Mouse (Mus musculus): Measurements from ENCODE around the gene Grasp. TPM values are rescaled to one million over a fixed set of nuclear protein-coding genes. Genes with fewer than 3 reads are reported as not detected.

The Grasp gene
- polyA plus RNA-seq, 1 experiment from 2014 or later, result 6.0 TPM

DNA sequence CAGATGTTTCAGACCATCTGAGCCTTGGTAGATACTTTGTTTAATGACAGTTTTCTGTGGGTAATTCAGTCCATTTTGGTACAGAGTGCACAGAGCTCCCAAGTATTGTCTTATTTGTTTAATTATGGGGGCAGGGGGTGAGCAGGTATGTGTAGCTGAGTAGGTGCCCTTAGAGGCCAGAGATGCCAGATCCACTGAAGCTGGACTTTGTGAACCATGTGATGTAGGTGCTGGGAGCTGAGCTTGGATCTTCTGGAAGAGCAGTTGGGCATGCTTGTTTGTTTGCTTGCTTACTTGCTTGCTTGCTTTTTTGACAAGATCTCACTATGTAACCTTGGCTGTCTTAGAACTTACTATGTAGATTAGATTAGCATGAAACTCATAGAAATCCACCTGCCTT lies 27.0 kb upstream of the Grasp start:
- Histone ChIP-seq H3K9me3 (no peaks in the 10 kb centered on the region), H3K36me3 (peaks cover 39% of the 10 kb centered on the region), H3K4me2 (no peak overlapping the region), H3K4me1 (peaks cover 16% of the 10 kb centered on the region; the same call in 1 of the 2 replicates), H3K27me3 (replicated peaks) (no peaks in the 10 kb centered on the region), H3K9ac (no peak overlapping the region), H3K4me3 (replicated peaks) (no peak overlapping the region), H3K27ac (no peak overlapping the region)
- no peak for ATAC-seq (ENCODE audit: insufficient read depth, low FRiP score, low read depth)

DNA sequence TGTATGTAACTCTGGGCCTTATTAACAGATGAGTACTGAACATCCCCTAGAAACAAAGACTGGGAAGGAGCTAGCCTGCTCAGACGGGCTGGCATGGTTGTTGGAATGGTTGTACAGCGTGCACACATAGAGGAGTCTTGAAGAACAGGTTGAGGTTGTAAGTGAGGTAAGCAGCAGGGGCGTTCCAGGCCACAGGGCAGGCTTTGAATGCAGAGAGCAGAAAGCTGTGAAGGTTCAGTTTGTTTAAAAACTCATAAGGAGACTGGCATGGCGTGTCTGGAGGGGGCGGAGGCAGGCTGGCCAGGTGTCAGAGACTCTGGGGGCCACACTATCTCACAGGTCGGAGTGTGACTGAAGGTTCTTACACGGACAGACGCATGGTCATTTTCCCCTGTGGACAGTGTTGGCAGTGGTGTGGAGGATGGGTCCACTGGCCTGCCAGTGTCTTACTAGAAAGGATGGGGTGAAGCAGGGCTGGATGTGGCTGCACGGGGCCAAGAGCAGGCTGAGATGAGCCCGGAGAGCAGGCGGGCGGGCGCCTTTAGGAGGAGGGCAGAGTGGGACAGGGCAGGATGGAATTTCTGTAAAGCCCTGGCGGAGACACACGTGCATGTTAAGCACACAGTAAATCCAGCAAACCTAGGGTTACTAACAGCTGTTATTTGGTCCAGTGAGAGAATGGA lies 26.4 kb upstream of the Grasp start:
- 79% methylated on average over 15 of the region's 15 CpGs for WGBS
- Histone ChIP-seq H3K27me3 (replicated peaks) (no peaks in the 10 kb centered on the region), H3K9me3 (no peaks in the 10 kb centered on the region), H3K4me1 (peaks cover 16% of the 10 kb centered on the region; the same call in 1 of the 2 replicates), H3K36me3 (peaks cover 45% of the 10 kb centered on the region), H3K9ac (no peak overlapping the region), H3K4me2 (no peak overlapping the region), H3K4me3 (replicated peaks) (no peak overlapping the region), H3K27ac (0 out of 2 replicates have a peak overlapping the region, but pooled peaks have one; percentile 11)
- no peak for ATAC-seq (ENCODE audit: insufficient read depth, low FRiP score, low read depth)

DNA sequence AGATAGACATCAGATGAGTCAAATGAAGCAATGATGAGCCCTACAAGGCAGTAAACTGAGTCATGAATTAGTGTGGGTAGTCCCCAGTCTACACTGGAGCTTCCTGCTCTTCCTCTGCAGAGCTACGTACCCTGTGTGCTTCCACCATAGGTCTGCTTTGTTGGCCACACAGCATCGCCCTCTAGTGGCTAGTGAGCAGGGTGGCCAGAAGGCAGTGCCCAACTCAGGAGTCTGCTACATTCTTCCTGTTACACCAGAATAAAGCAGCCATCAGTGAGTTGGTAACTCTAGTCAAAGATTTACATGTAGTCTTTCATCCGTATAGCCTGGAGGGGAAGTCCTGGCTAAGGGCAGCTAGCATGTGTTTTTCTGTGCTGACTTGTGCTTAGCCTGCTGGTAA lies 25.8 kb upstream of the Grasp start:
- Histone ChIP-seq H3K36me3 (peaks cover 50% of the 10 kb centered on the region), H3K4me1 (peaks cover 13% of the 10 kb centered on the region; the same call in 1 of the 2 replicates)

DNA sequence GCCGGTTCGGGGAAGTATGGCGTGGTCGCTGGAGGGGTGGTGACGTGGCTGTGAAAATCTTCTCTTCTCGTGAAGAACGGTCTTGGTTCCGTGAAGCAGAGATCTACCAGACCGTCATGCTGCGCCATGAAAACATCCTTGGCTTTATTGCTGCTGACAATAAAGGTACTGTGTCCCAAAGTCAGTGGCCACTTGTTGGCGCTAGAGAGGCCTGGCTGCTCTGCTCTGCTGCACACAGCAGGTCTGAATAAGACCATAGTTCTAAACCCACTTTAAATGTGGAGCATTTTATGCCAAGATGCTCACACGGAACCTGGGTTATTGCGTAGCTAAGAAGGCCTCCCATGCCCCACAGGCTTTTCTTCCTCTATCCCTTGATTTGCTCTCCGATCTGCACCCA lies 25.1 kb upstream of the Grasp start:
- H3K9ac ChIP-seq, result no peak overlapping the region
- no peaks in the 10 kb centered on the region for H3K27me3 ChIP-seq (replicated peaks)
- ATAC-seq (ENCODE audit: insufficient read depth, low FRiP score, low read depth), result no peak
- peaks cover 13% of the 10 kb centered on the region; the same call in 1 of the 2 replicates for H3K4me1 ChIP-seq
- 86% methylated on average over 14 of the region's 14 CpGs for WGBS
- no peak overlapping the region for H3K27ac ChIP-seq
- H3K4me2 ChIP-seq, result no peak overlapping the region
- no peak overlapping the region for H3K4me3 ChIP-seq (replicated peaks)
- H3K36me3 ChIP-seq, result peaks cover 53% of the 10 kb centered on the region
- H3K9me3 ChIP-seq, result no peaks in the 10 kb centered on the region

More for the DNA sequence above, 25.8 kb upstream of the Grasp start:
- ATAC-seq (ENCODE audit: insufficient read depth, low FRiP score, low read depth), result peak; percentile 72
- Histone ChIP-seq H3K27ac (no peak overlapping the region), H3K4me2 (no peak overlapping the region), H3K27me3 (replicated peaks) (no peaks in the 10 kb centered on the region), H3K4me3 (replicated peaks) (no peak overlapping the region), H3K9me3 (no peaks in the 10 kb centered on the region), H3K9ac (no peak overlapping the region)
- WGBS, result 19% methylated on average over 3 of the region's 3 CpGs

DNA sequence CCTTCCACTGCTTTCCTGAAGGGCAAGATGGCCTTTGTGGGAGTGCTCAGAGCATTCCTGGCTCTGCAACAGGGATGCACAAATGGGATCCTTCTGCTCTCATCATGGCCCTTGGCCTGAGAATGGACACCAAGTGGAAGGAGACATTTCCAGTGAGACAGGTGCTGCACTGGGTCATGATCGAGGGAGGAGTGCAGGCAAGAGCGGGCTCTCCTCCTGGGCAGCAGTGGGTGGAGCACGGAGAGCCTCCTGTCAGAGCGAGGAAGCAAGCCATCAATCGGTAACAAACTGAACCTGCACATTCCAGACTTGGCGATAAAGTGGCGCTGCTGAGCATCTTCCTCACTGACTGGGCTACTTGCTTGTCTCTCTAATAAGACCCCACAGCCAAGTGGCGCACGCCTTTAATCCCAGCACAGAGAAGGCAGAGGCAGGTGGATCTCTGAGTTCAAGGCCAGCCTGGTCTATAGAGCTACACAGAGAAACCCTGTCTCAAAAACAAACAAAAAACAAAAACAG lies 23.2 kb upstream of the Grasp start:
- H3K4me3 ChIP-seq (replicated peaks), result no peak overlapping the region
- H3K4me2 ChIP-seq, result no peak overlapping the region
- peaks cover 47% of the 10 kb centered on the region for H3K36me3 ChIP-seq
- H3K4me1 ChIP-seq, result 0 out of 2 replicates have a peak, but pooled peaks cover 4% of the 10 kb centered on the region
- no peak overlapping the region for H3K9ac ChIP-seq
- no peak for ATAC-seq (ENCODE audit: insufficient read depth, low FRiP score, low read depth)
- H3K27ac ChIP-seq, result no peak overlapping the region
- no peaks in the 10 kb centered on the region for H3K9me3 ChIP-seq
- H3K27me3 ChIP-seq (replicated peaks), result no peaks in the 10 kb centered on the region
- 97% methylated on average over 9 of the region's 9 CpGs for WGBS

DNA sequence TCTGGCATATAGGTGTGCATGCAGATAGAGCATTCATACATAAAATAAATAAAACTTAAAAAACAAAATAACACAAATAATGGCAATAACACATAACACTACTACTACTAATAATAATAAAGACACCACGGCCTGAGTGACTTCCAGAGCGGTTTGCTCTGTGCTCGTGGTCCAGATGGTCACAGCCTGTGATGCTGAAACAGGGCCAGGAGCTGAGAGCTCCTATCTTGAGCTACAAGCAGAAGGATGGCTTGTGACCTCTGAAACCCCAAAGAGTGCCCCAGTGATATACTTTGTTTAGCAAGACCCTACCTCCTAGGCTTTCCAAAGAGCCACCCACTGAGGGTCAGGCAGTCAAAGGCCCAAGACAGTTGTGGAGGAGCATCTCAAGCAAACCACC lies 22.6 kb upstream of the Grasp start:
- WGBS, result 79% methylated on average over 3 of the region's 3 CpGs
- Histone ChIP-seq H3K4me2 (no peak overlapping the region), H3K27ac (no peak overlapping the region), H3K4me3 (replicated peaks) (no peak overlapping the region), H3K27me3 (replicated peaks) (no peaks in the 10 kb centered on the region), H3K9me3 (no peaks in the 10 kb centered on the region), H3K4me1 (0 out of 2 replicates have a peak, but pooled peaks cover 4% of the 10 kb centered on the region), H3K36me3 (peaks cover 43% of the 10 kb centered on the region), H3K9ac (no peak overlapping the region)
- no peak for ATAC-seq (ENCODE audit: insufficient read depth, low FRiP score, low read depth)

DNA sequence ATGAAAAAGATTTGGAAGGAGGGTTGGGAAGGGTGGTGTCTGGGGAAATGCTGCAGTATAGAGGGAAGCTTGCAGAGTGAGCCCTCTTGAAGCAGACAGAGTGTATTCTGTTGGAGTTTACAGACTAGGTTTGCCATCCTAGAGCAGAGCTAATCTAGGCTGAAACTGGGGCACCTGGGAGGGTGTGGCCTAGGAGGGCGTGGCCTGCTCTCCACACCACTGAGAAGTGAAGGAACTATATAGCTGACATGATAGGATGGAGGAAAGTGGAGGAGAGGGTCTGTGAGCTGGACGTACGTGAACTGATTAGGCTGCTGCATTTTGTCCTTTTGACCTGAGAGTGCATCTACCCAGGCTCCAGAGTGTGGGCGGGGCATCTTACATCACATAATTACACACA lies 20.3 kb upstream of the Grasp start:
- WGBS, result 74% methylated on average over 4 of the region's 4 CpGs
- ATAC-seq (ENCODE audit: insufficient read depth, low FRiP score, low read depth), result peak; percentile 56; the same call in 1 of the 2 replicates
- no peak overlapping the region for H3K27ac ChIP-seq
- no peaks in the 10 kb centered on the region for H3K4me1 ChIP-seq
- H3K9me3 ChIP-seq, result no peaks in the 10 kb centered on the region
- peaks cover 43% of the 10 kb centered on the region for H3K36me3 ChIP-seq
- H3K27me3 ChIP-seq (replicated peaks), result no peaks in the 10 kb centered on the region
- no peak overlapping the region for H3K4me2 ChIP-seq
- H3K9ac ChIP-seq, result no peak overlapping the region
- no peak overlapping the region for H3K4me3 ChIP-seq (replicated peaks)

DNA sequence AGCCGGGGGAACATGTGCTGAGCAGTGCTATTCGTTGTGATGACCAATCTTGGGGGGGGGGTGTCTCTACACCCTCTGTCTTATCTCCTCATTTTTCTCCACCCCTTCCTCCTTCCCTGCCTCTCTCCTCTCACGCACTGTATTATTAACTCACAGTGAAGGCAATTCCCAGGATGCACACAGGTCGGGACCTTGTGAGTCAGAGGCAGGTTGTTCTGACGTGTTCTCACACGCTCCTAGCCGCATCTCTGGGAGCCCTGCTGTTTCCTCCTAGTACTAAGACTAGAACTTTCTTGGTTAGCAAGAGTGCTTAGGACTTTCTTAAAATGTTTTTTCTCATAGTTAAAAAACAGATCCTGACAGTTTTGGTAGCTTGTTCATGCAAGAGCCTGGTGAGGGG lies 19.2 kb upstream of the Grasp start:
- H3K27ac ChIP-seq, result no peak overlapping the region
- no peak overlapping the region for H3K4me2 ChIP-seq
- WGBS, result 75% methylated on average over 7 of the region's 7 CpGs
- no peaks in the 10 kb centered on the region for H3K4me1 ChIP-seq
- no peaks in the 10 kb centered on the region for H3K27me3 ChIP-seq (replicated peaks)
- ATAC-seq (ENCODE audit: insufficient read depth, low FRiP score, low read depth), result no peak
- H3K9ac ChIP-seq, result no peak overlapping the region
- H3K9me3 ChIP-seq, result no peaks in the 10 kb centered on the region
- H3K36me3 ChIP-seq, result peaks cover 44% of the 10 kb centered on the region
- no peak overlapping the region for H3K4me3 ChIP-seq (replicated peaks)

DNA sequence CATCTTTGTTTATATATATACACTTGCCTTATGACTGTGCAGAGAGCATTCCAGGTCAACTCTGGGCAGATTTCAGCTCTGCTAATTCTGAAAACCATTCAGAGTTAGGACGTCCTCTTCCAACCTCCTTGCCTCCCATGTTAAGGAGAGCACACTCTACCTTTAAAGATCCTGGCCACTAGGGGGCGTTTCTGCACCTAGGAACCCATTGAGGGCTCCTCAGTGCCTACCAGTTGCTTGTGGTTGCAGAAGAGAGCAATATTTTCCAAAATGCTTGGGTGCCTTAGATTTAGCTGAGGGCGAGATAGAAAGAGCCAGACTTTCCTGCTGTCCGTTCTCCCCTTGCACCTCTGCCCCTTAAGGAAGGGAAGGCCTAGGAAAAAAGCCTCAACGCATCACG lies 13.8 kb upstream of the Grasp start:
- no peak for ATAC-seq (ENCODE audit: insufficient read depth, low FRiP score, low read depth)
- H3K4me2 ChIP-seq, result no peak overlapping the region
- no peaks in the 10 kb centered on the region for H3K27me3 ChIP-seq (replicated peaks)
- H3K36me3 ChIP-seq, result peaks cover 36% of the 10 kb centered on the region
- no peaks in the 10 kb centered on the region for H3K9me3 ChIP-seq
- no peak overlapping the region for H3K27ac ChIP-seq
- no peak overlapping the region for H3K4me3 ChIP-seq (replicated peaks)
- no peak overlapping the region for H3K9ac ChIP-seq
- peaks cover 3% of the 10 kb centered on the region; the same call in 1 of the 2 replicates for H3K4me1 ChIP-seq
- 65% methylated on average over 6 of the region's 6 CpGs for WGBS

DNA sequence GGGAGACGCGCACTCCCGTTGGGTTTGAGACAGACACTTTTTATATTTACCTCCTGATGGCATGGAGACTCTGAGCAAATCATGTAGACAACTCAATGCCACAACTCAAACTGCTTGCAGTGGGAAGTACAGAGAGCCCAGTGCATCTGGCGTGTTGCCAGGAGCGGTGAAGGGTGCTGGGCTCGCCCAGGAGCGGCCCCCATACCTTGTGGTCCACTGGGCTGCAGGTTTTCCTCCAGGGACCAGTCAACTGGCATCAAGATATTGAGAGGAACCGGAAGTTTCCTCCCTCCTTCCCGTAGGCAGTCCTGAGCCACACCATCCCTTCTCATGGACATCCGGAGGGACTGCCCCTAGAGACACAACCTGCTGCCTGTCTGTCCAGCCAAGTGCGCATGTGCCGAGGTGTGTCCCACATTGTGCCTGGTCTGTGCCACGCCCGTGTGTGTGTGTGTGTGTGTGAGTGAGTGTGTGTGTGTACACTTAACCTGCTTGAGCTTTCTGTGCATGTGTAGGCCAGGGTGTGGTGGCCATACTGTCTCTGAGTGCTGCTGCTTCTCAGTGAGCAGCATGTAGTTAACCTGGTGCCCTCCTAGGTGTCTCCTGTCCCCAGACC lies 12.9 kb upstream of the Grasp start:
- 82% methylated on average over 14 of the region's 14 CpGs for WGBS
- Histone ChIP-seq H3K27me3 (replicated peaks) (no peaks in the 10 kb centered on the region), H3K9ac (no peak overlapping the region), H3K4me2 (no peak overlapping the region), H3K36me3 (peaks cover 36% of the 10 kb centered on the region), H3K9me3 (no peaks in the 10 kb centered on the region), H3K4me3 (replicated peaks) (no peak overlapping the region), H3K4me1 (peaks cover 3% of the 10 kb centered on the region; the same call in 1 of the 2 replicates), H3K27ac (no peak overlapping the region)
- 0 out of 2 replicates have a peak, but pooled peaks have one; percentile 16 for ATAC-seq (ENCODE audit: insufficient read depth, low FRiP score, low read depth)

DNA sequence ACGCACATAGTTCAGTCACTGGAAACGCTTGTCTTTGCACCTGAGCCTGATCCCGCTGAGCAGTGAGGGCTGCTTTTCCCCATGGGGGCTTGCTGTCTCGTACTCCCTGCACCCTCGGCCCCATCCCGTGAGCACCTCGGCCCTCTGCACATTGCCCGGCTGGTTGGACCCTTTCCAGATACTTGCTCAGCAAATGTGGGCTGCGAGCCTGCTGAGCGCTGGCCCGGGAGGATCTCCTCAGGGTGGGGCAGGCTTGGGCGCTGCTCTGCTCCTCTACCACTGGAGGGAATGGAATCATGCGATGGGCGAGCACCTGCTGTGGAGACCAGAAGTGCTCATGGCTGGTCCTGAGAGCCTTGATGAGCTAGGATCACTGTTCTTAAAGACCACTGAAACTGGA lies 11.6 kb upstream of the Grasp start:
- H3K36me3 ChIP-seq, result peaks cover 36% of the 10 kb centered on the region
- H3K4me2 ChIP-seq, result no peak overlapping the region
- no peaks in the 10 kb centered on the region for H3K27me3 ChIP-seq (replicated peaks)
- ATAC-seq (ENCODE audit: insufficient read depth, low FRiP score, low read depth), result no peak
- H3K9ac ChIP-seq, result no peak overlapping the region
- H3K27ac ChIP-seq, result no peak overlapping the region
- no peak overlapping the region for H3K4me3 ChIP-seq (replicated peaks)
- 69% methylated on average over 14 of the region's 14 CpGs for WGBS
- peaks cover 3% of the 10 kb centered on the region; the same call in 1 of the 2 replicates for H3K4me1 ChIP-seq
- no peaks in the 10 kb centered on the region for H3K9me3 ChIP-seq

DNA sequence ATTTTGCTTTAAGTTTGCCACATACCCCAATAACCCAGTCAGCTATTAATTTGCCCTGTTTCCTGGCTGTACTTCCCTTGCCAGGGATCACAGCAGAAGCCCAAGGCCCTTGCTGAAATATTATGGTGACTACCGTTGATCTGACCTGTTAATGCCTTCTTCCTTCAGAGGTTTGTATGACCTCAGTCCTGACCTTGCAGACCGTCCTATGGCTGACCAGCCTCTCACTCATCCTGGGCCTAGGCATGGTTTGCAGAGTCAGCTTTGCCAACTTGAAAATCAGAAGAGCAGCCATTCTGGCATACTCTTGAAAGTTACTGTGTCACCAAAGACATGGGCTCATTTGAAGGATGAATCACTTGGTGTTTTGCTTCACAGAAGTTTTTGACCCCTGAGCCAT lies 8.9 kb upstream of the Grasp start:
- ATAC-seq (ENCODE audit: insufficient read depth, low FRiP score, low read depth), result no peak
- Histone ChIP-seq H3K27ac (no peak overlapping the region), H3K4me2 (no peak overlapping the region), H3K4me1 (peaks cover 3% of the 10 kb centered on the region; the same call in 1 of the 2 replicates), H3K9ac (no peak overlapping the region), H3K9me3 (no peaks in the 10 kb centered on the region), H3K36me3 (peaks cover 28% of the 10 kb centered on the region), H3K4me3 (replicated peaks) (no peak overlapping the region), H3K27me3 (replicated peaks) (no peaks in the 10 kb centered on the region)
- 50% methylated on average over 2 of the region's 2 CpGs for WGBS
